Mouse (Mus musculus) cerebellum, postnatal 4 days (tissue): ENCODE measurements around the gene Ssxb8.
A peak's percentile ranks its signal among the peaks of the same experiment; 100 is the strongest.
"Not testable (repeated sequence)": the region's sequence is repeated elsewhere in the genome, so short reads cannot be mapped to it uniquely, and the experiment has no call there.

Experiments
- DNase-seq, 2 experiments: peaks; one replicate each; pipeline ENCODE4 v3.0.0; 2022; ENCODE audit warnings: low spot score in 2 of 2, mixed read lengths in 1 of 2

Ssxb8 gene

DNA sequence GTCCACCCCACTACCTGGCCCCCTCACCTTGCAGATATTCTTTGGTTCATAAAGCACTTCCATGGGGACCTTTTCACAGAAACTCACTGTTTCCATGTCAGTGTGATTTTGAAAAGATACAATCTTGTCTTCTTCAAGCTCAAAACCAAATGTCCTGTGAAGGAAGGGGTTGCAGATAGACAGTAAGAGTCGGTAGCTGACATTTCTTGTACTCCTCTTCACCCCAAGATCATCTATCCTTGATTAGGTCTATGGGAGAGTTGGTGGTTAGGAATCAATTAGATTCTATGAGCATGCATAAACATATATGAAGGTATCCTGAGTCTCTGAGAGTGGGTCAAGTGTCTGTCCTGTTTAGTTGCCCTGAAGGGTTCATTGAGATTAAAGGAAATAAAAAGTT lies at the start of gene Ssxb8:
Ssxb8 (minus strand) TSS at position 101 of the 400 bp plus-strand sequence.
- not testable (repeated sequence) for DNase-seq

DNA sequence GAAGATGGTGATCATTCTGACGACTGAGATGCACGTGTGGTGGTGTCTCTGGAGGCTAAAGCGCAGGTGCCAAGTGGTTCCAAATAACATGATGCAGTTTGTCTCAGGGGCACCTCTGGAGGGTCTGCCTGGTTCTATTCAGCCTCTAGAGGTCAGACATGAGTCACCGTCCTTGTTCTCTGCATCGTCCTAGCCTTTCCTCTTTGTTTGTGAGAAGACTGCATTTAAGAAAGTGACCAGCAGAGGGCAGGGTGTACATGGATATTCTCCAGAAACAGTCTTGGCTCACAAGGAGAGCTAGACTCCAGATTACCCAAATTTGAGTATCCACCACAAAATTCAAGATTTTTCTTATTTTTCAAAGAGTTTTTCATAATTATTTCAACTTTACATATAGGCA lies 42.3 kb upstream of the Ssxb8 start:
- DNase-seq: peak in 1 of 2 experiments; percentile 21

DNA sequence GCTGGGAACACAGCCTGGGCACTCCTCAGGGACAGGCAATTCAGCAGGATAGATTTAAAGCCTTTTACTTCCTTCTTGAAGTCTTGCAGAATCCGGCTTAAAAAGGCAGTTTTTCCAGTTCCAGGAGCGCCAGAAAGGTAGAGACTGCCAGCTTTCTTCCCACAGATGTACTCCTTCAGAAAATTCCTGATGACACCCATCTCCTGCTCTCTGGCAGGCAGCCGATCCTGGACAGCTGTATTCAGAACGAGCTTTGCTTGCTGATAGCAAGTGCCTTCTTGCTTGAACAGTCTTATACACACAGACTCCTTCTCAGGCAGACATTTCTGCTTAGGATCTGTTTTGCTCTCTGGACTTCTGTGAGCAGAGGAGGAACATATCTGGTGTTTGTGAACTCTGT lies 27.6 kb downstream of the Ssxb8 start:
- DNase-seq: no peak
